Mouse (Mus musculus): ENCODE data around the gene Atp6v0e2. TPM values are rescaled to one million over a fixed set of nuclear protein-coding genes. Genes with fewer than 3 reads are reported as not detected.

The Atp6v0e2 gene
- polyA plus RNA-seq, 1 experiment: 5.1 TPM

GRCm38 (mm10) chr6:48548314-48548713 is 10.9 kb downstream of the Atp6v0e2 start:
- TF ChIP-seq MYOD1 (IDR thresholded peaks at IDR 0.05; ENCODE audit: control insufficient read depth in 1 of 3, insufficient read length in 2 of 3, low read depth in 2 of 3): no peak
- no peak for TF ChIP-seq MYOG (IDR thresholded peaks at IDR 0.05; ENCODE audit: control insufficient read depth in 1 of 3, insufficient read depth in 1 of 3, insufficient read length in 2 of 3, low read depth in 2 of 3)
- TF ChIP-seq POLR2AphosphoS2 (IDR thresholded peaks at IDR 0.05; ENCODE audit: insufficient read length, low read depth): no peak
- no peak for TF ChIP-seq USF1 (IDR thresholded peaks at IDR 0.05; ENCODE audit: low read depth)
- no peak for TF ChIP-seq TCF12 (IDR thresholded peaks at IDR 0.05; ENCODE audit: insufficient read depth, poor library complexity, severe bottlenecking)
- no peak for TF ChIP-seq MAX (IDR thresholded peaks at IDR 0.05; ENCODE audit: low read depth)
- no peak for TF ChIP-seq CEBPB (IDR thresholded peaks at IDR 0.05; ENCODE audit: insufficient read depth, poor library complexity, severe bottlenecking)
- TF ChIP-seq POLR2A (IDR thresholded peaks at IDR 0.05; ENCODE audit: insufficient read length, low read depth): no peak
- TF ChIP-seq E2F4 (IDR thresholded peaks at IDR 0.05; ENCODE audit: insufficient read depth): no peak
- Histone ChIP-seq H3K79me2 (ENCODE audit: control insufficient read depth, insufficient read depth) (no peaks in the 10 kb centered on the region), H3K4me2 (ENCODE audit: low read depth) (no peak overlapping the region), H3K36me3 (ENCODE audit: control insufficient read depth, insufficient read depth) (no peaks in the 10 kb centered on the region), H3K27me3 (ENCODE audit: control insufficient read depth, insufficient read depth, insufficient read length) (no peaks in the 10 kb centered on the region), H3ac (ENCODE audit: control insufficient read depth, insufficient read length) (no peak overlapping the region), H3K4me3 (no peak overlapping the region)

- no peak for TF ChIP-seq MYOG (IDR thresholded peaks at IDR 0.05; ENCODE audit: control insufficient read depth in 1 of 3, insufficient read depth in 1 of 3, insufficient read length in 2 of 3, low read depth in 2 of 3)
- peak; percentile 92 for TF ChIP-seq REST (IDR thresholded peaks at IDR 0.05; ENCODE audit: insufficient read depth, insufficient read length)
- no peak overlapping the region for H3K4me2 ChIP-seq (ENCODE audit: low read depth)
- H3K4me3 ChIP-seq: no peak overlapping the region
- no peak overlapping the region for H3ac ChIP-seq (ENCODE audit: control insufficient read depth, insufficient read length)
- H3K27me3 ChIP-seq (ENCODE audit: control insufficient read depth, insufficient read depth, insufficient read length): no peaks in the 10 kb centered on the region
- H3K36me3 ChIP-seq (ENCODE audit: control insufficient read depth, insufficient read depth): no peaks in the 10 kb centered on the region
- no peaks in the 10 kb centered on the region for H3K79me2 ChIP-seq (ENCODE audit: control insufficient read depth, insufficient read depth)
These were observed 15.5 kb downstream of the Atp6v0e2 start for GRCm38 (mm10) chr6:48552918-48553317.

GRCm38 (mm10) chr6:48553819-48554218 is 16.4 kb downstream of the Atp6v0e2 start:
- Histone ChIP-seq H3K27me3 (ENCODE audit: control insufficient read depth, insufficient read depth, insufficient read length) (no peaks in the 10 kb centered on the region), H3K4me3 (peak overlapping the region; percentile 35), H3ac (ENCODE audit: control insufficient read depth, insufficient read length) (no peak overlapping the region), H3K36me3 (ENCODE audit: control insufficient read depth, insufficient read depth) (no peaks in the 10 kb centered on the region), H3K4me2 (ENCODE audit: low read depth) (peak overlapping the region; percentile 84), H3K79me2 (ENCODE audit: control insufficient read depth, insufficient read depth) (no peaks in the 10 kb centered on the region)
- TF ChIP-seq POLR2A (IDR thresholded peaks at IDR 0.05; ENCODE audit: insufficient read length, low read depth): no peak
- TF ChIP-seq CEBPB (IDR thresholded peaks at IDR 0.05; ENCODE audit: insufficient read depth, poor library complexity, severe bottlenecking): no peak

DNA sequence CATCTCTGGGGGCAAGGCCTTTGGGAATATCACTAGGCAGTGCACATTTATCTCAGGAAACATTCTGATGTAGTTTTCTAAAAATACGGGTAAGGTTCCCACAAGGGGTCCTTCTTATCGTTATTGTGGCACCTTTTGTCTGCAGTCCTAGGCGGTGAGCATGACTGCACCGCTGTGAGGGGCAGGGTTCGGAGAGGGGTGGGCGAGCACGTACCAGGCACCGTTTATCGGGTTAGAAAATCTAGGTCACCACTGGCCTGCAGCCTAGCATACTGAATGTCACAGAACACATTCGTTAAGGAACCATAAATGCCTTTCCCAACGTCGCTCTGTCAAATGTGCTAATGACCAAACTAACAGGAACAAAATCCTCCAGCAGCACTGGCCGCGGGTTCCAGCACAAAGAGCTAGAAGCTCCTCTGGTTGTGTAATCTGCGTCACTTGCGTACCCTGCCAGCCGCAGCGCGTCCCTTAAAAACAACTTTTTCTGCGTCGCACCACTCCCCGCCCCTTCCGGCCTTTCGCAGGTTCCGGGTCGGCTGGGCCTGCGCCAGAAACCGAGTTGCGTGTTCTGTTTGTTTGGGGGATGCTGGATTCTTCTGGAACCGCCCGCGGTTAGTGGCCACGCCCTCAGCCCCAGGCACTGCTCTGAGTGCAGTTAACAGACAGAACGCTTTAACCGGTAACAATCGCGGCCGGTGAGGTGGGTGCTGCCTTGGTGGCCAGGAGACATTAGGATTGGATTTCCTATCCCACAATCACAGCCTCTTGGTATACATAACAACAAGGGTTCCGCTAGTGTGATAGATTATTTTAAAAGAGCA is 17.1 kb downstream of the Atp6v0e2 start, which contains the start of gene Lrrc61:
Lrrc61 (plus strand) TSS at position 517 of the 824 bp plus-strand sequence.
- Histone ChIP-seq H3ac (ENCODE audit: control insufficient read depth, insufficient read length) (peak within 1 kb of the TSS; percentile 45), H3K79me2 (ENCODE audit: control insufficient read depth, insufficient read depth) (no peaks in the 10 kb centered on the region), H3K27me3 (ENCODE audit: control insufficient read depth, insufficient read depth, insufficient read length) (no peaks in the 10 kb centered on the region), H3K36me3 (ENCODE audit: control insufficient read depth, insufficient read depth) (no peaks in the 10 kb centered on the region), H3K4me2 (ENCODE audit: low read depth) (peak within 1 kb of the TSS; percentile 84), H3K4me3 (peak within 1 kb of the TSS; percentile 35)
- TF ChIP-seq CEBPB (IDR thresholded peaks at IDR 0.05; ENCODE audit: insufficient read depth, poor library complexity, severe bottlenecking) (0 out of 2 replicates have a peak, but pooled peaks have one; percentile 27), E2F4 (IDR thresholded peaks at IDR 0.05; ENCODE audit: insufficient read depth) (no peak), POLR2A (IDR thresholded peaks at IDR 0.05; ENCODE audit: insufficient read length, low read depth) (peak; percentile 31)

DNA sequence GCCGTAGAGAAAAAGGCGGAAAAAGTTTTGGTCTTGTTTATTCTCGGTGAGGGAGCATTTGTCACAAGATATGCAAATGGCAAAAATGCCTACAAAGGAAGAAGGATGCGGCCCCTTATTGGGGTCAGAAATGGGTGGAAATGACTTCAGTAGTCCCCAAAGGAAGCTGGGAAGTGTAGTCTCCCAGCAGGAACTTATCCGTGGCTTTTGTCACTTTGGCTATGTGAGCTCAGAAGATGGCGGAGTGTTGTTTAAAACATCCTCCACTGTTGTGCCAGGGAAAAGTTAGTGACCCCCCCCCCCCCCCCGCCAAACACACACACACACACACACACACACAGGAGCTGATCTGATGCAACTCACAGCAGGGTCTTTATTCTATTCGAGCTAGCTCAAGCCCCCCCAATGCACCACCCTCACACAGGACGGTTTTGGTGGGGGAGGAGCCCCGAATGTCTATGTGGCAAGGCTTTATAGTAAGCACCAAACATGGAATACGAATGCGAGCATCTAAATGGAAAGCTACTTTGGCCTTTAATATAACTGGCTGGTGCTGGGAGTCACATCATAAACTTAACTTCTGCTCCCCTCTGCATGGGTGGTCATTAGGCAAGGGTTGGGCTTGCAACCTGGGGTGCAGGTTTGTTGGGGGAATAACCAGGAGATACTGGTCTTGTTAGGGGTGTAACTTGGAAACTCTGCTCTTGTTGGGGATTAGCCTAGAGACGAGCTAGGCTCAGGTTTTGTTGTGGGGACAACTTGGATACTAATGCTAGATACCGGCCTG is 17.9 kb downstream of the Atp6v0e2 start:
- TF ChIP-seq SRF (IDR thresholded peaks at IDR 0.05; ENCODE audit: control insufficient read depth, insufficient read length, low read depth) (peak; percentile 28), MYOD1 (IDR thresholded peaks at IDR 0.05; ENCODE audit: control insufficient read depth in 1 of 3, insufficient read length in 2 of 3, low read depth in 2 of 3) (no peak)
- H3ac ChIP-seq (ENCODE audit: control insufficient read depth, insufficient read length): peak overlapping the region; percentile 45
- H3K36me3 ChIP-seq (ENCODE audit: control insufficient read depth, insufficient read depth): no peaks in the 10 kb centered on the region
- no peaks in the 10 kb centered on the region for H3K79me2 ChIP-seq (ENCODE audit: control insufficient read depth, insufficient read depth)
- H3K27me3 ChIP-seq (ENCODE audit: control insufficient read depth, insufficient read depth, insufficient read length): no peaks in the 10 kb centered on the region
- peak overlapping the region; percentile 84 for H3K4me2 ChIP-seq (ENCODE audit: low read depth)
- peak overlapping the region; percentile 35 for H3K4me3 ChIP-seq

All from myocyte (in vitro differentiated cells).